Comparison of ENCODE assay signal across 14 mouse cellular contexts in the genomic region with DNA sequence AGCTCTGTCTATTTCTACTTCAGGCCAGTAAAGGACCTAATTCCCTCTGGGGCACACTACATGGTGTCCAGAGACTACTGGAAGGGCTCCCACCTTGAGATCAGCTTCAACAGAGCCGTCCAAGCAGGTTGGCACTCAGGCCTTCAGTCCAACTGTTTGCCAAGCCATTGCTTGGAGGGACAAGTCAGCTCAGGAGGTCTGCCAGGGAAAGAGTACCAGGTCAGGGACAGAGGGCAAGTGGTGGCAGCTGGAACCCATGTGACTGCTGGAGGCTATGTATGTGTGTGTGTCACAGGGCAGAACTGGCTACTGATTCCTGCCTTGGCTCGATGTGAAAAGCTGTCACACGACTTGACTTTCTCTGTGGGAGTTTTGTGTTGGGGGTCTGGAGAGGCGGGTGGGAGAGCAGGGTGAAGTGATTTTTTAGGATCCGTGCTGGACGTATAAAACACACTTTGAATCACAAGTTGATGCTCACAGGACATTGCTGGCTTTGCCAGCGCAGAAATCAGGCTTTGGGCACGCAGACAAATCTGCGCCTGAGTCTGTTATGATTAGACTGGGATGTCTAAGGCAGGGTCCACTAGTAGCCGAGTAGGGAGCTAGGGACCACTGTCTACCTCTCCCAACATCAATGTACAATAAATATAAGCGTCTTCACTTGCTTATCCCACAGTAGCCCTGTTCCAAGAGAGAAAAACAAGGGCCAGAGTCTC.
A peak's percentile ranks its signal among the peaks of the same experiment; 100 is the strongest.
DNase-seq lines count a peak whose midpoint lies in the region; ATAC-seq and TF ChIP-seq lines count a peak whose summit lies in the region.
"Had no signal": no experiment of that assay in that cellular context is flagged by ENCODE, and none has a peak within 500 bp of the region (broad histone marks: within the 10 kb centered on the region; RNA-seq: fewer than 3 reads in every experiment).

No protein-coding gene starts in this region.

- DNase-seq in cerebellum, postnatal 10 days, result peak; percentile 66 to 73
- DNase-seq in cerebellum, adult 11-12 months, result no peak
- DNase-seq in kidney, adult 2 months, result peak; percentile 11
- peak; percentile 36 to 70 for DNase-seq in adrenal gland, postnatal 36 days
- DNase-seq in heart, postnatal 14 days, result peak; percentile 29 to 35
- DNase-seq in layer of hippocampus, adult 9-11 months, result no peak
- DNase-seq: kidney, adult 11 months; lung, embryonic 14.5 days had no signal

- 85% methylated on average over 11 of the region's 11 CpGs for WGBS in kidney, adult 2 months
- WGBS in kidney, embryonic 16.5 days, result 81% methylated on average over 11 of the region's 11 CpGs
- 88% methylated on average over 11 of the region's 11 CpGs for WGBS in forebrain, embryonic 16.5 days

- H3K4me3 ChIP-seq in kidney, adult 2 months (ENCODE audit: insufficient read depth, low read depth, low read length), result no peak overlapping the region
- no peak overlapping the region for H3K4me3 ChIP-seq in kidney, embryonic 16.5 days (ENCODE audit: low read length)
- H3K4me3 ChIP-seq in forebrain, embryonic 16.5 days (replicated peaks; ENCODE audit: low read length), result no peak overlapping the region
- H3K4me3 ChIP-seq: embryonic facial prominence, embryonic 15.5 days; forebrain, embryonic 12.5 days; hindbrain, embryonic 12.5 days; neural tube, embryonic 15.5 days had no signal

- H3K27me3 ChIP-seq in kidney, adult 2 months (replicated peaks; ENCODE audit: control insufficient read depth, insufficient read depth, low read length), result no peaks in the 10 kb centered on the region
- H3K27me3 ChIP-seq in kidney, embryonic 16.5 days (ENCODE audit: insufficient read depth, low read length), result no peaks in the 10 kb centered on the region
- no peaks in the 10 kb centered on the region for H3K27me3 ChIP-seq in forebrain, embryonic 16.5 days (replicated peaks; ENCODE audit: control insufficient read depth, insufficient read depth, low read length)
- H3K27me3 ChIP-seq: embryonic facial prominence, embryonic 15.5 days; forebrain, embryonic 12.5 days; hindbrain, embryonic 12.5 days; neural tube, embryonic 15.5 days had no signal

- H3K4me2 ChIP-seq in kidney, embryonic 16.5 days (replicated peaks; ENCODE audit: low read depth, low read length), result no peak overlapping the region
- H3K4me2 ChIP-seq in forebrain, embryonic 16.5 days (ENCODE audit: low read length), result no peak overlapping the region
- H3K4me2 ChIP-seq: embryonic facial prominence, embryonic 15.5 days; forebrain, embryonic 12.5 days; hindbrain, embryonic 12.5 days; lung, embryonic 14.5 days; neural tube, embryonic 15.5 days had no signal

- no peaks in the 10 kb centered on the region for H3K36me3 ChIP-seq in kidney, adult 2 months (ENCODE audit: control insufficient read depth, insufficient read depth, low read length)
- no peaks in the 10 kb centered on the region for H3K36me3 ChIP-seq in kidney, embryonic 16.5 days (ENCODE audit: insufficient read depth, low read length)
- no peaks in the 10 kb centered on the region for H3K36me3 ChIP-seq in forebrain, embryonic 16.5 days (ENCODE audit: control insufficient read depth, insufficient read depth)
- H3K36me3 ChIP-seq: embryonic facial prominence, embryonic 15.5 days; forebrain, embryonic 12.5 days; hindbrain, embryonic 12.5 days; neural tube, embryonic 15.5 days had no signal

- no peak for TF ChIP-seq POLR2A in kidney, adult 2 months (IDR thresholded peaks at IDR 0.05; ENCODE audit: low read depth, low read length)

- H3K27ac ChIP-seq in kidney, adult 2 months (ENCODE audit: insufficient read depth, low read depth, low read length), result no peak overlapping the region
- no peak overlapping the region for H3K27ac ChIP-seq in kidney, embryonic 16.5 days (ENCODE audit: low read length)
- no peak overlapping the region for H3K27ac ChIP-seq in forebrain, embryonic 16.5 days (ENCODE audit: low read length)
- H3K27ac ChIP-seq: embryonic facial prominence, embryonic 15.5 days; forebrain, embryonic 12.5 days; hindbrain, embryonic 12.5 days; neural tube, embryonic 15.5 days had no signal

- H3K9ac ChIP-seq in kidney, embryonic 16.5 days (replicated peaks; ENCODE audit: low read length), result no peak overlapping the region
- H3K9ac ChIP-seq in forebrain, embryonic 16.5 days (replicated peaks; ENCODE audit: low read depth, low read length), result no peak overlapping the region
- H3K9ac ChIP-seq: embryonic facial prominence, embryonic 15.5 days; forebrain, embryonic 12.5 days; hindbrain, embryonic 12.5 days; lung, embryonic 14.5 days; neural tube, embryonic 15.5 days had no signal

- no peaks in the 10 kb centered on the region for H3K4me1 ChIP-seq in kidney, adult 2 months (ENCODE audit: control insufficient read depth, insufficient read depth, low read length)
- H3K4me1 ChIP-seq in kidney, embryonic 16.5 days (ENCODE audit: insufficient read depth, low read length), result no peaks in the 10 kb centered on the region
- H3K4me1 ChIP-seq in forebrain, embryonic 16.5 days (replicated peaks; ENCODE audit: control insufficient read depth, insufficient read depth, low read length), result no peaks in the 10 kb centered on the region; the same call in 1 of the 2 replicates
- H3K4me1 ChIP-seq: hindbrain, embryonic 12.5 days; neural tube, embryonic 15.5 days had no signal

- ATAC-seq in kidney, embryonic 16.5 days (ENCODE audit: low FRiP score, low TSS enrichment), result no peak
- no peak for ATAC-seq in forebrain, embryonic 16.5 days

- TF ChIP-seq CTCF in kidney, adult 2 months (conservative IDR thresholded peaks at IDR 0.05; ENCODE audit: insufficient read depth, insufficient read length, low read depth, low read length), result no peak

- no peaks in the 10 kb centered on the region for H3K9me3 ChIP-seq in kidney, embryonic 16.5 days (ENCODE audit: low read length)
- no peaks in the 10 kb centered on the region for H3K9me3 ChIP-seq in forebrain, embryonic 16.5 days (ENCODE audit: control insufficient read depth, low read length)
- H3K9me3 ChIP-seq: embryonic facial prominence, embryonic 15.5 days; forebrain, embryonic 12.5 days; hindbrain, embryonic 12.5 days; neural tube, embryonic 15.5 days had no signal

- intact Hi-C loops in heart, postnatal 14 days (cut with DNase I), result loop anchor here (5.0 kb wide), 1 partner anchor 450 kb away; no protein-coding TSS in a partner anchor

Comparison
In these comparisons a context has a peak if more than half of its experiments do, and no peak if none do; other contexts are left out.
1. DNase-seq: peak in cerebellum, postnatal 10 days (2 of 2), kidney, adult 2 months (single experiment), adrenal gland, postnatal 36 days (2 of 2) and heart, postnatal 14 days (2 of 2); none in cerebellum, adult 11-12 months (single experiment) and layer of hippocampus, adult 9-11 months (single experiment).